Mouse (Mus musculus) layer of hippocampus, adult 9-11 months (tissue): ENCODE measurements around the gene Vmn2r98.
"Not testable (repeated sequence)": the region's sequence is repeated elsewhere in the genome, so short reads cannot be mapped to it uniquely, and the experiment has no call there.

ENCODE experiments used
- DNase-seq: peaks from one replicate; pipeline ENCODE4 v3.0.0; 2022

The Vmn2r98 gene

DNA sequence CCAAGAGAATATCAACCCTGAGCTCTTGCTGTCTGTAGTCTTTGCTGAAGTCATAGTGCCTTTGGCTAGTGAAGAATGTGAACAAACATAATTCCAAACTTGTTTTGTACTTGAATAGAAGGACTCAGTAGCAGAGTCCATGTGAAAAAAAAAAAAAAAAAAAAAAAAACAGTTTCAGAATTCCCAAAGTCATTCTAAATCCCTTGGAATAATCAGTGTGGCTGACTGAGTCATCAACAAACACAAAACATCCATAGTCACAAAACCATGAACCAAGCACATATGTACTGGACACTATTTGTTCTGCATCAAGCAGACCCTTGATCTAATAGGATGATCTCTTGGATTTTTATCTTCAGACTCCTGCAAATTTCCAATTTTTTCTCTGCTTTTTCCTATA lies at the start of gene Vmn2r98:
TSS of gene Vmn2r98 (plus strand) at position 301 of the 400 bp plus-strand sequence.
- not testable (repeated sequence) for DNase-seq

DNA sequence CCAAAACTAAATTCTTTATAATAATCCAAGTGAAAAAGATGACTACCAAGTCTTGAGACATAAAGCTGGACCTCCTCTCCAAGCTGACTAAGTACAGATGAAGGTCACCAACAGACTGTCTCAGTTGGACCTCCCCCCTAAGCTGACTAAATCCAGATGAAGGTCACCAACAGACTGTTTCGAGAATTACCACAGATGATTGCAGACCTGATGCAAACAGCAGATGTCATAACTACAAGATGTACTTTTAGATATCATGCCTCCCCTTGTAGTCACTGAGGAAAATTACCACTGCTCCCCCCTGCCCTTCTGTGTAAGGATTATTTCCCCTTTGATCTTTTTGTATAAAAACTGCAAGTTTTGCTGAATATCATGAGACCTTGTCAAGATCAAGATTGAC lies 21.8 kb upstream of the Vmn2r98 start:
- not testable (repeated sequence) for DNase-seq

DNA sequence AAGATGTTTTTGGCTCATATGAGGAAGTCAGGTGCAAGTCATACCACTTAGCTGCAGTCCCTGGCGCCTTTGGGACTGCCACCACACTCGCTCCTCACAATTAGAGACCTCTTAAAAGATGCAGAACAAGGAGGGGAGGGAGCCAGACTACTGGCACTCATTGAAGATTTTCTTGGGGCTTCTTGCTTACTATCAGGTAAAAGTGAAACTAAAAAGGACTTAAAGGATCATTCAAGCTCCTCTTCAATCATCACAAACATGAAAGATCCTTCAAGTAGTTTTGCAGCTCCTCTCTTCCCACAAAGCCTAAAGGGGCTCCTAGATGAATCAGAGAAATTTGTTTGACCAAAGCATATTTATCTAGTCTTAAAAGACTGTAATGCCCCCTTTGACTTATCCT lies 21.3 kb upstream of the Vmn2r98 start:
- DNase-seq, result no peak

DNA sequence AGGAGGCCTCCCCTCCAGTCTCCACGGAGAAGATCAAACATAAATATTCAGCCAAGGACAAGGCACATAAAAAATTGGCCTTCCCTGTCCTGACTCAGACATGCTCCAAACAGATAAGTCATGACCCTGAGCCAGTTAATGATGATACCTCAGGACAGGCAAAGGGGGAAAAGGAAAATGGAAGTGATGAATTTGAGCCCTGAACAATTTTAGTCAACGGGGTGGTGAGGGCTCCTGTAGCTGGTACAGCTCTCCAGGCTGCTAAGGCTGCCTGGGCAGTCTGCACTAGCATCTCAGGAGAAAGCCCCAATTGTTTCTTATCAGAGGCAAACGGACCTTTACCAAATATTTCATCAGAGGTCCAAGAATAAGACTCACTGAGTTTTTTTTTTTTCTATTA lies 20.5 kb upstream of the Vmn2r98 start:
- DNase-seq, result no peak
